Mouse (Mus musculus): Measurements from ENCODE around the gene Mtrf1l. TPM values are rescaled to one million over a fixed set of nuclear protein-coding genes. Genes with fewer than 3 reads are reported as not detected.

The Mtrf1l gene
- polyA plus RNA-seq, 1 experiment from 2014 or later = 10.6 TPM

DNA sequence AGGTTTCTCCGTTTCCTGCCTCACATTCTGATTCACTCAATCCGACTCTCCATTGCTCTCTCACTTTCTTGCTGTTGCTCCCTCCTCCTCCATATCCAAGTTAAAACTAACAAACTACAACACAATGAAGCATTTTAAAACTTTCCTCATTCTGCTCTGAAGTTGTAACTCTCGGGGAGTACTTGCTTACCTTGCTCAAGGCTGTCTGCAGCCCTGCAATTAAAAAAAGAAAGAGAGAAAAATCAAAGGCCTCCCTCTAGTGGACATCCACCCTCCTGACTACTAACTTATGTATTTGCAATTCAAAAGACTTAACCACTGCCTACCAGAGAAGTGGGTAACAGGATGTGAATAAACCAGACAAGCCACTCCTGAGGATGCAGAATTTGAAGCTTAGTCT lies 1.1 kb upstream of the Mtrf1l start:
- WGBS = 2% methylated on average over 3 of the region's 3 CpGs
- Histone ChIP-seq H3K4me1 (replicated peaks) (peaks cover 21% of the 10 kb centered on the region), H3K27me3 (no peaks in the 10 kb centered on the region), H3K27ac (replicated peaks) (peak overlapping the region; percentile 88), H3K9me3 (no peaks in the 10 kb centered on the region), H3K4me2 (peak overlapping the region; percentile 82), H3K36me3 (peaks cover 6% of the 10 kb centered on the region), H3K4me3 (peak overlapping the region; percentile 89), H3K9ac (0 out of 2 replicates have a peak overlapping the region, but pooled peaks have one; percentile 39)
- ATAC-seq (ENCODE audit: low FRiP score, low read depth) = no peak

DNA sequence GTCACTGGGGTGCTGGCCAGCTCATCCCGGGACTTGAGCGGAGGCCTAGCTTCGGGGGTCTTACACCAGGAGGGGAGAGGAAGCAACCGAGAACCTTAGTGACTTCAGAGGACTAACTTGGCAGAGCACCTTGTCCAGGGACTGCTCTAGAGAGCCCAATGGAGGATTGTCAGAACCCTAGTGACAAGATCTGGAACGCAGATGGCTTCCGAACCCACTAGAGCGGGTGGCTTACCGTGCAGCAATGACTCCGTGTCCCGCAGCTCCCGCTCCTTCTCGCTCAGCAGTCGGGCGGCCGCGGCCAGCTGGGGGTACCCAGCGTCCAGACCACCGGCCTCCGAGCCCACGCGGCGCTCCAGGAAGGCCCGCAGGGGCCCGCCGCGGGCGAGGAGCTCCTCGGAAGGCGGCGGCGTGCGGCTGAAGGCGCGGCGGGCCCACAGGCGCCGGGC lies 395 bp downstream of the Mtrf1l start:
- WGBS = under 1% methylated on average over 37 of the region's 37 CpGs
- H3K9me3 ChIP-seq = no peaks in the 10 kb centered on the region
- peaks cover 21% of the 10 kb centered on the region for H3K4me1 ChIP-seq (replicated peaks)
- H3K27me3 ChIP-seq = no peaks in the 10 kb centered on the region
- peaks cover 20% of the 10 kb centered on the region for H3K36me3 ChIP-seq
- H3K9ac ChIP-seq = peak overlapping the region; percentile 92
- peak overlapping the region; percentile 89 for H3K4me3 ChIP-seq
- ATAC-seq (ENCODE audit: low FRiP score, low read depth) = peak; percentile 10; the same call in 1 of the 2 replicates
- H3K27ac ChIP-seq (replicated peaks) = peak overlapping the region; percentile 88
- peak overlapping the region; percentile 82 for H3K4me2 ChIP-seq

DNA sequence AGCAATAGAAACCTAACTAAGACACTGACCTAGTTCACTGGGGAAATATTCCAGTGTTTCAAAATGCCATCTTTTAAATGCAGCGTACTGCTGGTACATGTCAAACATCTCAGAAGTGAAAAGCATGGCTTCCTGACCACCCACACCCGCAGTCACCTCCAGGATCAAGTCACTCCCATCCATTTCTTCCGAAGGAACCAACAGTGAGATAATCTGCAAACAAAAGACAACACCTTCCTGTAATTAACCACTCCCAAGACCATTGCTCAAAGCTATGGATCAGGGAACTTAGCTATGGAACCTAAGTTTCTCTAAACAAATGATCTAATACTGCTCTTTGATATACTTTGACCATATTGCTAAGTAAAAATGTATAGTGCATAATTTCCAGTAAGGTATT lies 4.9 kb downstream of the Mtrf1l start:
- ATAC-seq (ENCODE audit: low FRiP score, low read depth) = no peak
- H3K9me3 ChIP-seq = no peaks in the 10 kb centered on the region
- no peak overlapping the region for H3K4me2 ChIP-seq
- peaks cover 55% of the 10 kb centered on the region for H3K36me3 ChIP-seq
- H3K4me1 ChIP-seq (replicated peaks) = peaks cover 13% of the 10 kb centered on the region
- 98% methylated on average over 3 of the region's 3 CpGs for WGBS
- H3K27ac ChIP-seq (replicated peaks) = no peak overlapping the region
- H3K9ac ChIP-seq = no peak overlapping the region
- H3K27me3 ChIP-seq = no peaks in the 10 kb centered on the region
- no peak overlapping the region for H3K4me3 ChIP-seq

DNA sequence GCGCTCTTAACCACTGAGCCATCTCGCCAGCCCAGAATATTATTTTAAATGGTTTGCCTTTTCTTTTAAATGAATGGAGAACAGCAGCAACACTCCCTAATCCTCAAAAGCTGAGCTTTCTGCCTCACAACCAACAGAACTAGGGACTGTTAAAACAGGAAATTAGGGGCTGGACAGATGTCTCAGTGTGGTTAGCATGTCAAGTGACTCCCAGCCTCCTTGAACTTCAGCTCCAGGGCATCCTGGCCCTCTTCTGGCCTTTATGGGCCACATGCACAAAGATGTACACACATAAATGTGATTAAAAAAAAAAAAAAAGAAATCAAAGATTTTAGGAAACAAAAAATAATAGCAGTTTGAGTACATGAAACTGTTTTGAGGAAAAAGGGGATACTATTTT lies 7.7 kb downstream of the Mtrf1l start:
- no peaks in the 10 kb centered on the region for H3K4me1 ChIP-seq (replicated peaks)
- H3K36me3 ChIP-seq = peaks cover 77% of the 10 kb centered on the region
- H3K9me3 ChIP-seq = no peaks in the 10 kb centered on the region
- no peak for ATAC-seq (ENCODE audit: low FRiP score, low read depth)
- 97% methylated on average over 2 of the region's 2 CpGs for WGBS
- no peak overlapping the region for H3K9ac ChIP-seq
- no peak overlapping the region for H3K4me2 ChIP-seq
- H3K27ac ChIP-seq (replicated peaks) = no peak overlapping the region
- H3K27me3 ChIP-seq = no peaks in the 10 kb centered on the region
- H3K4me3 ChIP-seq = no peak overlapping the region

DNA sequence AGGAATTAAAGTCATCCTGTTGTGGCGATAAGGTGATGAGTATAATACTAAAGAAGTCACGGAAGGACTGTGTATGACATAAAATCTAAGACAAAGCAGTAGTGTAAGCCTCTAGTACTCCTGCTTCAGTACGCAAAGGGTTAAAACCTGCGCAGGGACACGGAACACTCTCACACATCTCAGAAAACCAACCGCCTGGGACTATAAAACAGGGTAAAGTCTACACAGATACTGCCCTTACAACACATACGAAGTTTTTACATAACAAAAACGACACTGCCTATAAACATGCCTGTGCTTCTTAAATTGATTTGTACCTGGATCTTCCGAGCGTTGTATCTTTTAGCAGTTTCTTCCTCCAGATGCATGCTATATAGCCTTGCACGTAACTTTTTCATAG lies 10.0 kb downstream of the Mtrf1l start:
- Histone ChIP-seq H3K9me3 (no peaks in the 10 kb centered on the region), H3K4me1 (replicated peaks) (no peaks in the 10 kb centered on the region), H3K4me3 (no peak overlapping the region), H3K4me2 (no peak overlapping the region), H3K27me3 (no peaks in the 10 kb centered on the region), H3K36me3 (peaks cover 61% of the 10 kb centered on the region), H3K27ac (replicated peaks) (no peak overlapping the region), H3K9ac (no peak overlapping the region)
- 93% methylated on average over 11 of the region's 11 CpGs for WGBS
- ATAC-seq (ENCODE audit: low FRiP score, low read depth) = no peak

DNA sequence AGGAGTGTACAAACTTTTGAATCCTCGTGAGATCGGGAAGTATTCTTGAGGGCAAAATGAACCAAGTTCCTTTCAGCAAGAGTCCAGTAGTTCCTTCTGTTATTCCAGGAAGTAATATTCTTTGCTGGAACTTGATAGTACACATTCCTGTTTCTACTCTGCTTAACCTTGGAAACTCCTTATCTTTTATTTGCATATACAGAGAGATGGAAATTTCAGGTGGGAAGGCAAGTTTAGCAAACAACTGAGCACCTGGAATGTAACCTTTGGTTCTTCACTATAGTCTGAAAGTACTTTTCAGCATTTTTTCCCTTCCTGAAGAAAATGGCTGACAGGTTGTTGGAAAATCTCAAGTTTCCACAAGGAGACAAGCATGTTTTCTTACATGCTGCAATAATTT lies 16.0 kb downstream of the Mtrf1l start:
- WGBS = 93% methylated on average over 2 of the region's 2 CpGs
- H3K4me3 ChIP-seq = no peak overlapping the region
- no peak overlapping the region for H3K4me2 ChIP-seq
- H3K9ac ChIP-seq = no peak overlapping the region
- H3K36me3 ChIP-seq = peaks cover 11% of the 10 kb centered on the region
- H3K27ac ChIP-seq (replicated peaks) = no peak overlapping the region
- H3K9me3 ChIP-seq = no peaks in the 10 kb centered on the region
- peaks cover 26% of the 10 kb centered on the region for H3K4me1 ChIP-seq (replicated peaks)
- no peaks in the 10 kb centered on the region for H3K27me3 ChIP-seq
- no peak for ATAC-seq (ENCODE audit: low FRiP score, low read depth)

DNA sequence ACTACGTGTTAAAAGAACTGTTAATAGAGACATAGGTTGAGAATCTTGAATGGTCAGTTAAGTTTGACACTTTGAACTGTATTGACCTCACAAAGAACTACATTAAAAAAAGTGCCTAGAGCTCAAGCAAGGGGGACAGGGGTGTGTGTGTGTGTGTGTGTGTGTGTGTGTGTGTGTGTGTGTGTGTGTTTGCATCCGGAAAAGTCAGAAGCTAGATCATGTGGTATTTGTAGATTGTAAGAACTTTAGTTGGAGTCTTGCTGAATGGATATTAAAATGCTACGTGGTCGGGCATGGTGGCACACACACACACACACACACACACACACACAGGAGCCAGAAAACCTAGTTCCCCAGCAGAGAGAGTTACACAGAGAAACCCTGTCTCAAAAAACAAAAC lies 16.7 kb downstream of the Mtrf1l start:
- H3K27me3 ChIP-seq = no peaks in the 10 kb centered on the region
- no peak overlapping the region for H3K4me3 ChIP-seq
- no peaks in the 10 kb centered on the region for H3K9me3 ChIP-seq
- H3K27ac ChIP-seq (replicated peaks) = no peak overlapping the region
- 79% methylated on average over 4 of the region's 4 CpGs for WGBS
- H3K36me3 ChIP-seq = peaks cover 4% of the 10 kb centered on the region
- no peak for ATAC-seq (ENCODE audit: low FRiP score, low read depth)
- peaks cover 28% of the 10 kb centered on the region for H3K4me1 ChIP-seq (replicated peaks)
- H3K4me2 ChIP-seq = no peak overlapping the region
- no peak overlapping the region for H3K9ac ChIP-seq

DNA sequence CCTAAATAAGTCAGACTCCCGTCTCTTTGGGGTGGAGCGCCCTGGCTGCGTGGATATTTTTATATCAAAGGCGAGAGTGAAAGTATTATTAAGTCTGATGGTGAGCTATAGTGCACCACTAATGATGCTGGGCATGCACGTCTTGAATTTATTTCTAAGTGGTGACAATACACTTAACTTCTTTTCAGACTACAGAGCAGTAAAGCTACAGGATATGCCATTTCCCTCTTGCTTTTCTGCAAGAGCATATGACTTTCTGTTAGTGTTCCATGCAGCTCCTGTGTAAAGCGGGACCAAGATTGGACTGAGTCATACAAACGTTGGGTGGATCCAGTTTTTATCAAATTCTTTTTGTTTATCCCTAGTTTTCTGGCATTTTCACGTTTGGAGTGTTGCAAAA lies 17.3 kb downstream of the Mtrf1l start:
- Histone ChIP-seq H3K9me3 (no peaks in the 10 kb centered on the region), H3K4me1 (replicated peaks) (peaks cover 28% of the 10 kb centered on the region), H3K27ac (replicated peaks) (peak overlapping the region; percentile 93), H3K4me2 (peak overlapping the region; percentile 98), H3K36me3 (peaks cover 3% of the 10 kb centered on the region), H3K9ac (peak overlapping the region; percentile 59), H3K4me3 (peak overlapping the region; percentile 72), H3K27me3 (no peaks in the 10 kb centered on the region)
- WGBS = 17% methylated on average over 8 of the region's 8 CpGs
- no peak for ATAC-seq (ENCODE audit: low FRiP score, low read depth)

DNA sequence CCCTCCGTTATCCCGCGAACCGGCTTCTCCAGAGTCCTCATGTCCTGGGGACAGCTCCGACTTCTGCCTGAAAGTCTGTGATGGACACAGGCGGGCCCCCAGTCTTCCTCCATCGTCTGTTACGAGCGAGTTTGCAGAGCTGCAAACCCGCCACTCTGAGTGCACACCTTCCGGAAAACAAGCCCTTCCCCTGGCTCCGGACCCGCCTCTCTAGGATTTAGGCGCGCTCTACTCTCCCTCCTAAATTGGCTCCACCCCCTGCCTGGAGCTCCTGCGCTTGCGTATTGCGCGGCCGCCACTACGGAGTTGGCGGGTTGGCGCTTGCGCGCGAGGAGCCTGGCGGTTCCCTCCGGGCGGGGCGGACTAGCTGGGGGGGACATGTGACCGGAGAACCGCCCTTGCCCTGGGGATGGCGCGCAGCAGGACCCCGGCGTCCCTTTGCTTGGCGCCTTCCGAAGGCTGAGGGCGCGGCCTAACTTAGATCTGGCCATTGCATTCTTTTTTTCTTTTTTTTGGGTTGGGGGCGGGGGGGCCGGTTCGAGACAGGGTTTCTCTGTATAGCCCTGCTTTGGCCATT lies 17.9 kb downstream of the Mtrf1l start:
- peak overlapping the region; percentile 98 for H3K4me2 ChIP-seq
- H3K27ac ChIP-seq (replicated peaks) = peak overlapping the region; percentile 93
- peaks cover 28% of the 10 kb centered on the region for H3K4me1 ChIP-seq (replicated peaks)
- no peaks in the 10 kb centered on the region for H3K9me3 ChIP-seq
- H3K4me3 ChIP-seq = peak overlapping the region; percentile 72
- peak; percentile 97 for ATAC-seq (ENCODE audit: low FRiP score, low read depth)
- under 1% methylated on average over 43 of the region's 43 CpGs for WGBS
- H3K9ac ChIP-seq = peak overlapping the region; percentile 59
- H3K27me3 ChIP-seq = no peaks in the 10 kb centered on the region
- peaks cover 8% of the 10 kb centered on the region for H3K36me3 ChIP-seq

DNA sequence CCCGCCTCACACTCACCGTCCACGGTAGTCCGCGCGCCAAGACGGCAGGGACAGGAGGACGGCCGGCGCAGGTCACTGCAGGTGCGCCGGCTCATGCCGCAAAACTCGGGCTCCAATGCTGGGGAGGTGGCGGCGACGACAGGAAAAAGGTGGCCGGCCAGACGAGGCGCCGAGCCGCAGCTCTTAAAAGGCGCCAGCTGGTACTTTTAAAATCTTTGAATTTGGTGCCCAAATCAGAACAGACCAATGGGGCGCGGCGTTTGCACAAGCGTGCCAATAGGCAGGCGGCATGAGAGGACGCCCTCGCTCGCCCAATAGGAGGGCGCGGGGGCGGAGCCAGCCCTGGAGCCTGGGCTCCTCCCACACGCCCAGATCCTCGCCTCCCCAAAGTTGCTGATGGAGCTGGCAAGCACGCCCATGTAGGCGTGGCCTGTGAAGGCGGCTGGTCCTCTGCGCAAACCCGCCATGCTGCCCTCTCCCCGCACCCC lies 18.4 kb downstream of the Mtrf1l start, which contains the start of gene Fbxo5:
Gene Fbxo5 (minus strand): TSS at position 358 of the 488 bp plus-strand sequence.
- WGBS = under 1% methylated on average over 42 of the region's 42 CpGs
- H3K36me3 ChIP-seq = peaks cover 13% of the 10 kb centered on the region
- peak; percentile 97 for ATAC-seq (ENCODE audit: low FRiP score, low read depth)
- H3K9me3 ChIP-seq = no peaks in the 10 kb centered on the region
- H3K4me3 ChIP-seq = peak within 1 kb of the TSS; percentile 72
- peaks cover 28% of the 10 kb centered on the region for H3K4me1 ChIP-seq (replicated peaks)
- H3K27me3 ChIP-seq = no peaks in the 10 kb centered on the region
- H3K27ac ChIP-seq (replicated peaks) = peak within 1 kb of the TSS; percentile 93
- peak within 1 kb of the TSS; percentile 59 for H3K9ac ChIP-seq
- H3K4me2 ChIP-seq = peak within 1 kb of the TSS; percentile 98

DNA sequence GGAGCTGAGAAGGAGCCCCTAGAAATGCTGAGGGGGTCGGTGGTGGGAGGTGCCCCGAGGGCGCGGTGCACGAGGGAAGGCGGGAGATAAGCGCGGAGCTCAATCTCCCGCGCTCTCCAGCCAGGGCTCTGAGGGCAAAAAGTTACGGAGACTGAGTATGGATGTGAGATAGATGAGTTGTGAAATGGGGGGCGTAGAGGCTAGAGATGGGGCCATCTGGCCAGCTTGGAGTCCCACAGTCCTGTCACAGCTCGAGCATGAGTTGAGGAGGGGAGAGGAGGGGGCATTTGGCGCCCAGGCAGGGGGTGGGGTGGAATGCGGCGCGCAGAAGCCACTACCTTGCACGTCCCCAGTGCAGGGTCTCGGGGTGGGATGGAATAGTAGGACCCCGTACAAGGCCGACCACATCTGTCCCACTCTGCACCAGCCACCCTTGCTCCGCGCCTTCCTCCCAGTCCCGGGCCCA lies 19.0 kb downstream of the Mtrf1l start:
- no peak overlapping the region for H3K27ac ChIP-seq (replicated peaks)
- under 1% methylated on average over 24 of the region's 24 CpGs for WGBS

DNA sequence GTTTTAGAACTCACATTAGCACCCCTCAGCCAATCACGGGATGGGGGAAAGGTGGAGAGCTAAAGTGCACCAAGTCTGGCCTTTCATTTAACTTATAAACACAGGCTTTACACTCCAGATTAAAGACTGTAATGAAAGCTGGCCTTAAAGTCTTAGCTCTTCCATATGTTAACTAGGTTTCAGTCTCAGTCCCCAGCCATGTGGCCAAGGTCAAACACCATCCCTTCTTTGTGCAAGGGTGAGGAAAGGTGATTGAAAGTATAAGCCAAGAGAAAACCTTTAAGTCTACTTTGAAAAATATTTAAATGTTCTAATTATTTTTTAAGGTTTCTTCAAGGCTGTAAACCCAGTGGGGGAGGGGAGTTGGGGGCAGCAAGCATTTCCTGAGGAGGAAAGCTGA lies 20.0 kb downstream of the Mtrf1l start:
- Histone ChIP-seq H3K4me2 (peak overlapping the region; percentile 41), H3K9me3 (no peaks in the 10 kb centered on the region), H3K27me3 (no peaks in the 10 kb centered on the region), H3K9ac (no peak overlapping the region), H3K4me1 (replicated peaks) (peaks cover 28% of the 10 kb centered on the region), H3K36me3 (peaks cover 18% of the 10 kb centered on the region), H3K27ac (replicated peaks) (no peak overlapping the region), H3K4me3 (peak overlapping the region; percentile 26)
- ATAC-seq (ENCODE audit: low FRiP score, low read depth) = no peak
- 3% methylated on average over 1 of the region's 1 CpGs for WGBS

More for the DNA sequence above, 19.0 kb downstream of the Mtrf1l start:
- Histone ChIP-seq H3K4me2 (peak overlapping the region; percentile 98), H3K9me3 (no peaks in the 10 kb centered on the region), H3K9ac (peak overlapping the region; percentile 32), H3K27me3 (no peaks in the 10 kb centered on the region), H3K4me3 (peak overlapping the region; percentile 72), H3K36me3 (peaks cover 18% of the 10 kb centered on the region), H3K4me1 (replicated peaks) (peaks cover 28% of the 10 kb centered on the region)
- peak; percentile 27 for ATAC-seq (ENCODE audit: low FRiP score, low read depth)
